Mouse (Mus musculus) small intestine, adult 10 weeks (tissue): Measurements from ENCODE around the gene Abhd17a. TPM values are rescaled to one million over a fixed set of nuclear protein-coding genes. Genes with fewer than 3 reads are reported as not detected.

Experiments
- polyA plus RNA-seq: library from polyadenylated mRNA; stranded (reverse); fragments of 350-450 nt; fragmentation: Illumina TruSeq; extraction: RNeasy Lipid Tissue Mini Kit (QIAGEN cat#74804); gene quantifications from one replicate; pipeline ENCODE4 v1.2.3, GENCODE M21; 2014; ENCODE audit warnings: low replicate concordance

Abhd17a gene
- not detected for polyA plus RNA-seq

GRCm38 (mm10) chr10:80589879-80590854 is at the start of gene Abhd17a:
TSS of gene Abhd17a (minus strand) at chr10:80590341.

GRCm38 (mm10) chr10:80622661-80623456 is 32.7 kb upstream of the Abhd17a start, which contains the start of gene Csnk1g2:
TSS of gene Csnk1g2 (plus strand) at chr10:80622838.

GRCm38 (mm10) chr10:80605721-80606120 is 15.6 kb upstream of the Abhd17a start, which contains the start of gene Gm49322:
TSS of gene Gm49322 (plus strand) at chr10:80606021.

GRCm38 (mm10) chr10:80602698-80603325 is 12.7 kb upstream of the Abhd17a start, which contains the start of the genes Scamp4 and Adat3:
TSS of gene Scamp4 (plus strand) at chr10:80602872.
TSS of gene Adat3 (plus strand) at chr10:80602880.

GRCm38 (mm10) chr10:80577195-80578130 is 12.7 kb downstream of the Abhd17a start, which contains the start of gene Klf16:
TSS of gene Klf16 (minus strand) at chr10:80577321.

GRCm38 (mm10) chr10:80561116-80561944 is 28.8 kb downstream of the Abhd17a start, which contains the start of gene Rexo1:
TSS of gene Rexo1 (minus strand) at chr10:80561560.

GRCm38 (mm10) chr10:80538710-80539394 is 51.3 kb downstream of the Abhd17a start, which contains the start of gene Atp8b3:
TSS of gene Atp8b3 (minus strand) at chr10:80539124.

Other genes starting within 250 kb of the Abhd17a start
- 5.3 TPM for gene Adamtsl5, start 241.9 kb downstream of the Abhd17a start, polyA plus RNA-seq
- gene Plk5, start 233.9 kb downstream of the Abhd17a start, polyA plus RNA-seq, result not detected
- gene Mex3d, start 202.7 kb downstream of the Abhd17a start, polyA plus RNA-seq, result 2.9 TPM
- gene Mbd3, start 190.8 kb downstream of the Abhd17a start, polyA plus RNA-seq, result not detected
- gene Uqcr11, start 183.5 kb downstream of the Abhd17a start, polyA plus RNA-seq, result 1.4 TPM
- 4.8 TPM for gene Tcf3, start 156.7 kb downstream of the Abhd17a start, polyA plus RNA-seq
- 0.11 TPM for gene Onecut3, start 95.5 kb downstream of the Abhd17a start, polyA plus RNA-seq
- not detected for gene Atp8b3, start 51.2 kb downstream of the Abhd17a start, polyA plus RNA-seq
- 0.15 TPM for gene Rexo1, start 28.8 kb downstream of the Abhd17a start, polyA plus RNA-seq
- gene Klf16, start 13.0 kb downstream of the Abhd17a start, polyA plus RNA-seq, result 1.0 TPM
- gene Scamp4, start 12.5 kb upstream of the Abhd17a start, polyA plus RNA-seq, result 1.3 TPM
- gene Adat3, start 12.5 kb upstream of the Abhd17a start, polyA plus RNA-seq, result not detected
- gene Gm49322, start 15.7 kb upstream of the Abhd17a start, polyA plus RNA-seq, result not detected
- 0.41 TPM for gene Csnk1g2, start 32.5 kb upstream of the Abhd17a start, polyA plus RNA-seq
- gene Btbd2, start 66.7 kb upstream of the Abhd17a start, polyA plus RNA-seq, result 0.19 TPM
- 0.56 TPM for gene Mknk2, start 87.8 kb upstream of the Abhd17a start, polyA plus RNA-seq
- gene Mob3a, start 111.6 kb upstream of the Abhd17a start, polyA plus RNA-seq, result 2.5 TPM
- not detected for gene Izumo4, start 111.8 kb upstream of the Abhd17a start, polyA plus RNA-seq
- 7.6 TPM for gene Ap3d1, start 151.9 kb upstream of the Abhd17a start, polyA plus RNA-seq
- 4.4 TPM for gene Dot1l, start 164.9 kb upstream of the Abhd17a start, polyA plus RNA-seq
- 1.9 TPM for gene Sf3a2, start 207.9 kb upstream of the Abhd17a start, polyA plus RNA-seq
- gene Plekhj1, start 208.3 kb upstream of the Abhd17a start, polyA plus RNA-seq, result not detected
- gene Amh, start 214.9 kb upstream of the Abhd17a start, polyA plus RNA-seq, result not detected
- gene Jsrp1, start 223.2 kb upstream of the Abhd17a start, polyA plus RNA-seq, result not detected
- 174 TPM for gene Oaz1, start 236.3 kb upstream of the Abhd17a start, polyA plus RNA-seq